Mouse (Mus musculus): Measurements from ENCODE around the gene Ppp4r3b. TPM values are rescaled to one million over a fixed set of nuclear protein-coding genes. Genes with fewer than 3 reads are reported as not detected.

Ppp4r3b gene
- total and polyA plus RNA-seq, 3 experiments = 58.9 to 145 (median 95.7) TPM

Other genes with a start within 250 kb of the Ppp4r3b start
- gene Pnpt1, start 42.1 kb upstream of the Ppp4r3b start, total RNA-seq (2012; rRNA removed) = 85.0 and 87.4 TPM in 2 replicates
- gene Pnpt1, start 42.1 kb upstream of the Ppp4r3b start, polyA plus RNA-seq (2012; ENCODE audit: insufficient read depth in 1 of 2, insufficient read length in 2 of 2, low read depth in 1 of 2, low replicate concordance in 2 of 2, missing spikeins in 1 of 2) = 10 to 100 TPM in 1 of 2 experiments, not detected in 1; 56.2 TPM
- gene Cfap36, start 74.5 kb downstream of the Ppp4r3b start, total RNA-seq (2012; rRNA removed) = 18.7 and 18.8 TPM in 2 replicates
- gene Cfap36, start 74.5 kb downstream of the Ppp4r3b start, polyA plus RNA-seq (2012; ENCODE audit: insufficient read depth in 1 of 2, insufficient read length in 2 of 2, low read depth in 1 of 2, low replicate concordance in 2 of 2, missing spikeins in 1 of 2) = 10 to 100 TPM in 1 of 2 experiments, not detected in 1; 17.8 TPM
- gene Ccdc88a, start 200.8 kb downstream of the Ppp4r3b start, total RNA-seq (2012; rRNA removed) = 4.0 and 4.4 TPM in 2 replicates
- 100 to 1,000 TPM in 1 of 2 experiments, 1 to 10 TPM in 1; 5.9 to 225 TPM for gene Ccdc88a, start 200.8 kb downstream of the Ppp4r3b start, polyA plus RNA-seq (2012; ENCODE audit: insufficient read depth in 1 of 2, insufficient read length in 2 of 2, low read depth in 1 of 2, low replicate concordance in 2 of 2, missing spikeins in 1 of 2)